Mouse (Mus musculus): Measurements from ENCODE around the gene Otub2. TPM values are rescaled to one million over a fixed set of nuclear protein-coding genes. Genes with fewer than 3 reads are reported as not detected.
"Not testable (repeated sequence)": the region's sequence is repeated elsewhere in the genome, so short reads cannot be mapped to it uniquely, and the experiment has no call there.

The Otub2 gene
- polyA plus RNA-seq, 1 experiment, result 28.2 TPM

DNA sequence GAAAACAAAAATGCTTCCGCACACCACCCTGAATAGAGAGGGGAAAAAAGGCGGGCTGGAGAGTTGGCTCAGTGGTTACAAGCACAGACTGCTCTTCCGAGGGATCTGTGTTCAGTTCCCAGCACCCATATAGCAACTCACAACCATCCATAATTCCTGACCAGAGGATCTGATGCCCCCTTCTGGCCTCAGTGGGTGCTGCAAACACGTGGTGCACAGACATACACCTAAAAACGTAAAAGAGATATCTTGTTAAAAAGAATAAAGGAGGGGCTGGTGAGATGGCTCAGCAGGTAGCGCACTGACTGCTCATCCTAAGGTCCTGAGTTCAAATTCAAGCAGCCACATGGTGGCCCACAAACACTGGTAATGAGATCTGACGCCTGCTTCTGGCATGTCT is 38.2 kb downstream of the Otub2 start:
- H3K27ac ChIP-seq (ENCODE audit: insufficient read depth, low read length), result no peak overlapping the region
- peaks cover 10% of the 10 kb centered on the region for H3K4me1 ChIP-seq (ENCODE audit: control insufficient read depth, insufficient read depth, low read length)
- no peak overlapping the region for H3K4me3 ChIP-seq (ENCODE audit: insufficient read depth, low read length)
- no peak for TF ChIP-seq CTCF (IDR thresholded peaks at IDR 0.05; ENCODE audit: extremely low read depth, insufficient read depth, low read length)

DNA sequence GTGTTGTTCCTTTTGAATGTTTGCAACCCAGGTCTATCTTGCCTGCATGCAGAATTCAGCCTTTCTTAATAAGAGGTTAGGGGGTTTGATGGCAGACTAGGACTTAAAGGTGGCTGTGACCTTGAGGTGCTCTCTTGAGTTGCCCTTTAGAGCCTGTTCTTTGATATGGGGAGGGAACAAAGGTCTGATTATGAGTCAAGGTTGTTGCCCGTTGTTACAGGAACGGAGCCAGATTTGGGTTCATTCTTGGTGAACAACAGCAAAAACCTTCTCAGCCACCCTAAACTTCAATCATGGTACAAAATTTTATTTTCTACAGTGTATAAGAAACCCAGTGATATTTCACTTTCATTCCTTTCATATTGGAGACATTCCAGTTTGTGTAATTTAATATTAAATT is 44.9 kb downstream of the Otub2 start:
- peak overlapping the region; percentile 68; the same call in 1 of the 2 replicates for H3K27ac ChIP-seq (ENCODE audit: insufficient read depth, low read length)
- no peaks in the 10 kb centered on the region for H3K4me1 ChIP-seq (ENCODE audit: control insufficient read depth, insufficient read depth, low read length)
- no peak overlapping the region for H3K4me3 ChIP-seq (ENCODE audit: insufficient read depth, low read length)
- TF ChIP-seq CTCF (IDR thresholded peaks at IDR 0.05; ENCODE audit: extremely low read depth, insufficient read depth, low read length) (no peak), POLR2A (IDR thresholded peaks at IDR 0.05; ENCODE audit: extremely low read depth, insufficient read depth, low read length) (no peak)

DNA sequence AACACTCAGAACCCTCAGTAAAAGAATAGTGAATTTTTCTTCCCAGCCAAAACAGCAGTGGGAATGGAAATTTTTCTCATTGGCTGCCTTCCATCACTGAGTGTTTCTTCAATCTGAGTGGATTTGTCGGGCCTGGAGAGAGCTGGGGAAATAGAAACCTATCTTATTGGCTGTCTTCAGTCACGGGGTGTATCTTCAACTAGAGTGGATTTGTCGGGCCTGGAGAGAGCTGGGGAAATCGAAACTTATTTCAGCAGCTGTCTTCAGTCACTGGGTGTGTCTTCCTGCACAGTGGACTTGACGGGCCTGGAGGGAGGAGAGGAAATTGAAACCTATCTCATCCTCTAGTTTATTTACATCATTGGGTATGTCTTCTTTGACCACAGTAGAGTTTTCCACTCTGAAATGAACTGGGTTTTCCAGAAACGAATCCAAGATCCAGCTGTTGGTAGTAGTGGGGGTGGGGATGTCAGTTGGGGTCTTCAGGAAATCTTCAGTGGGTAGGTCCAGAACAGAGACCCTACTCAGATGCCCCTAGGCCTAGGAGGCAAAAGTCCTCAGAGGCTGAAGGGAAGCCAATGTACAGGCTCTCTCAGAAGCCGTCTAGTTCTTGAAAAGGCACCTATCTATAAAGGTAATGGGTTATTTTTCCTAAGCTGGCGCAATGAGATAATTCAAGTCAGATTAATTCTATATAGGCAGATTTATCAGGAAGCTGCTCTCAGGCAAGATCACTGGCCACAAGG is 45.7 kb downstream of the Otub2 start, which contains the start of gene Ifi27:
Gene Ifi27, plus strand, starts transcription at position 226 of the 746 bp plus-strand sequence.
- Histone ChIP-seq H3K27ac (ENCODE audit: insufficient read depth, low read length) (peak within 1 kb of the TSS; percentile 68; the same call in 1 of the 2 replicates), H3K4me3 (ENCODE audit: insufficient read depth, low read length) (peak within 1 kb of the TSS; percentile 29), H3K4me1 (ENCODE audit: control insufficient read depth, insufficient read depth, low read length) (no peaks in the 10 kb centered on the region)
- TF ChIP-seq POLR2A (IDR thresholded peaks at IDR 0.05; ENCODE audit: extremely low read depth, insufficient read depth, low read length), result no peak

DNA sequence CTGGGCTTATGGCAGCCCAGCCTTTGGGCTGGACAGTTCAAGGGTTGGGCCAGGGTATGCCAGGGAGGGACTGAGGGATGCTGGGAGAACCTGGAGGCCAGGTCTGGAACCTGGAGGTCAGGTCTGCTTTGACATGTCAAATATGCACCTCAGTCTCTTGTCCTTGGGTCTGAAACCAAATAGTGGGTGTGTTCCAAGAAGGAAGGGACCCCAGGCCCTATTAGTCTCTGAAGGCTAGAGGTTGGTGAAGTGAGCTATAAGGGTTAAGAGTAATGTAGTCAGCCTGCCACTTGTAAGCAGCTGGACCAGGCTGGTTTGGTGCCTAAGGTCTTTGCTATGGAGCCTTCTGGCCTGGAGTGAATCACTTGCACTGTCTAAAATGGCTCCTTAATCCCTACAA is 46.4 kb downstream of the Otub2 start:
- no peaks in the 10 kb centered on the region for H3K4me1 ChIP-seq (ENCODE audit: control insufficient read depth, insufficient read depth, low read length)
- no peak overlapping the region for H3K27ac ChIP-seq (ENCODE audit: insufficient read depth, low read length)
- H3K4me3 ChIP-seq (ENCODE audit: insufficient read depth, low read length), result peak overlapping the region; percentile 29; the same call in 1 of the 2 replicates
- TF ChIP-seq POLR2A (IDR thresholded peaks at IDR 0.05; ENCODE audit: extremely low read depth, insufficient read depth, low read length), result no peak

DNA sequence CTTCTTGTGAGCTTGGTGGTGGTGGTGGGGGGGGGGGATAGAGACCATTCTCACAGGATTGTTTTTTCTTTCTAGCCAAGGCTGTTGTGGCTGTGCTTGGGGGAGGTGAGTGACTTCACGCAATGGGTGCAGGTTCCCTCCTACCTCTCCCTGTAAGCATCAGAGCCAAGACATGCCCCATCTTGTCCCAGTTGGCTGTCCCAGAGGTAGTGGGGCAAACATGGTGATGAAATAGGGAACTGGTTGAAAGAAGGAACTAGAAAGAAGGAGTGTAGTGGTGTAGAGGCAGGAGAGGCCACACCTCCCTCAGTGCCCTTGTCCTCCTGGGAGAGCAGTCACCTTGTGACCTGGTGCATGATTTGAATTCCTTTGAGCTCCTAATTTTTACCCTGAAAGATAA is 49.1 kb downstream of the Otub2 start:
- H3K4me1 ChIP-seq (ENCODE audit: control insufficient read depth, insufficient read depth, low read length), result no peaks in the 10 kb centered on the region
- H3K4me3 ChIP-seq (ENCODE audit: insufficient read depth, low read length), result no peak overlapping the region
- H3K27ac ChIP-seq (ENCODE audit: insufficient read depth, low read length), result no peak overlapping the region
- TF ChIP-seq CTCF (IDR thresholded peaks at IDR 0.05; ENCODE audit: extremely low read depth, insufficient read depth, low read length) (no peak), POLR2A (IDR thresholded peaks at IDR 0.05; ENCODE audit: extremely low read depth, insufficient read depth, low read length) (no peak)

DNA sequence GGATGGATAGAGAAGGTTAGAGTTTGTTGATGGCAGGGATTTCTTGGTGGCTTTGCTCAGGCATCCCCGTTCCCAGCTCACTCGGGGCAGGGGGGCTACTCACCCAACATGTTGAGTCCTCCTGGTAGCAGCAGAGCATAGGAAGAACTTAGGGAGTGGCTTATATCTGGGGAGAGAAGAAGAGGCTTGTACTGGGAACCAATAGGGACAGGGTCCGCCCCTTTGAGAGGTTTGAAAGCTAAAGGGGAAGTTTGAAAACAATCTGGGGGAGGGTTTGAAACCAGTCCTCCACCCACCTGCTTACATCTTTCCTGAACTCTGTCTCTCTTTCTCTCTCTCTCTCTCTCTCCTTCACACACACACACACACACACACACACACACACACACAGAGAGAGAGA is 55.0 kb downstream of the Otub2 start, which contains the start of gene Ifi27l2a:
Gene Ifi27l2a, minus strand, starts transcription at position 157 of the 400 bp plus-strand sequence.
- Histone ChIP-seq H3K4me1 (ENCODE audit: control insufficient read depth, insufficient read depth, low read length) (no peaks in the 10 kb centered on the region), H3K27ac (ENCODE audit: insufficient read depth, low read length) (no peak within 1 kb of the TSS), H3K4me3 (ENCODE audit: insufficient read depth, low read length) (no peak within 1 kb of the TSS)
- TF ChIP-seq CTCF (IDR thresholded peaks at IDR 0.05; ENCODE audit: extremely low read depth, insufficient read depth, low read length) (no peak), POLR2A (IDR thresholded peaks at IDR 0.05; ENCODE audit: extremely low read depth, insufficient read depth, low read length) (no peak)

DNA sequence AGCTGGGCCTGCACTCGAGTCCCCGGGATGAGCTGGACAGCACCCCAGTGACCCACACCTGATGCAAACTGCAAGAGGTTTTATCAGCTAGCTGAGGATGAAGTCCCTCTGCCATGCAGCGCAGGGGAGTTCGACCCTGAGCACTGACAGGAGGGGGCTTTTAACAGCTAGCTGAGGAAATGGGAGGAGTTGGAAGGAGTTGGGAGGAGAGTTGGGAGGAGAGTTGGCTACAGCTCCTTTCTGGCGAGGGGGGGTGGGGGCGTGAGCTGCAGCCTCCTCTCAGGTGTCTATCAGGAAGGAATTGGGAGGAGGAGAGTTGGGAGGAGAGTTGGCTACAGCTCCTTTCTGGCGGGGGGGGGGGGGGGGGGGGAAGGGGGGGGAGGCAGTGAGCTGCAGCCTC is 55.8 kb downstream of the Otub2 start:
- not testable (repeated sequence) for H3K4me1 ChIP-seq (ENCODE audit: control insufficient read depth, insufficient read depth, low read length); H3K27ac ChIP-seq (ENCODE audit: insufficient read depth, low read length); H3K4me3 ChIP-seq (ENCODE audit: insufficient read depth, low read length)

DNA sequence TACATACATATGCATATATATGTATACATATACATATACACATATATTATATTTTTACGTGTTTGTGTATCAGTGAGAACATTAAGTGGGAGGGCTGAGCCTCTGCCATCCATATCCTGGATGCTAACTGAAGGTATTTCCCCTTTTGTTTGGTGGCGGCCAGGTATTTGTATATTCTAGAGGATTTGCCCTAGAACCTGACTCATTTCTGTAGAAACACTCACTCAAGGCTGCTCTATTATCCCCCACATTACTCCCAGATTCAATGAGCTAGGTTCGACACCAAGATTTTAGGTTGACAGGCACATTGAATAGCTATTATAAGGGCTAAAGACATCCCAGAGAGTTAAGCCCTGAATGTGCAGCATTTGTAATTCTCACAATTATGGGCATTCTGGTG is 56.6 kb downstream of the Otub2 start:
- Histone ChIP-seq H3K27ac (ENCODE audit: insufficient read depth, low read length) (no peak overlapping the region), H3K4me3 (ENCODE audit: insufficient read depth, low read length) (no peak overlapping the region), H3K4me1 (ENCODE audit: control insufficient read depth, insufficient read depth, low read length) (no peaks in the 10 kb centered on the region)
- TF ChIP-seq CTCF (IDR thresholded peaks at IDR 0.05; ENCODE audit: extremely low read depth, insufficient read depth, low read length), result no peak
- no peak for TF ChIP-seq POLR2A (IDR thresholded peaks at IDR 0.05; ENCODE audit: extremely low read depth, insufficient read depth, low read length)

DNA sequence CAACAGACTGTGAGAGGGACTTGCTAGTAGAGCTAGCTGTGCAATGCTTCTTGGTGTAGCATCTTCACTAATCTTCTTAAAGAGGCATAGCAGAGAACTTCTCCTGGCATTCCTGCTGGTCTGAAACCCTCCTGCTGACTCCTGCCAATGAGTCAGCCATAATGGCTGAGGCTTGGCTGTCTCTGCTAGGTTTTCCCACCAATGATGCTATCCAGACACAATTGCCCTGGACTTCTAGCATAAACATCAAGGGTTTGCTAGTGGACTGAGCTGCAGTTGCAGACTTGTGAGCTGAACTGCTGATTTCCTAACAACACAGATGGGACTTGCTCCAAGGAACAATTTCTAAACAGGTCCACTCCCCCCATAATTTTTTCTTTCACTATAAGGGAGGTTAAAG is 64.9 kb downstream of the Otub2 start:
- TF ChIP-seq CTCF (IDR thresholded peaks at IDR 0.05; ENCODE audit: extremely low read depth, insufficient read depth, low read length), result no peak
- TF ChIP-seq POLR2A (IDR thresholded peaks at IDR 0.05; ENCODE audit: extremely low read depth, insufficient read depth, low read length), result no peak
- H3K4me3 ChIP-seq (ENCODE audit: insufficient read depth, low read length), result no peak overlapping the region
- no peak overlapping the region for H3K27ac ChIP-seq (ENCODE audit: insufficient read depth, low read length)
- no peaks in the 10 kb centered on the region for H3K4me1 ChIP-seq (ENCODE audit: control insufficient read depth, insufficient read depth, low read length)

Other genes with a start within 250 kb of the Otub2 start
- 4.9 and 8.2 TPM in 2 replicates for gene Prima1, start 146.5 kb upstream of the Otub2 start, polyA plus RNA-seq (2012; rRNA removed)
- gene Fam181a, start 77.7 kb upstream of the Otub2 start, polyA plus RNA-seq (2012; rRNA removed), result 3.6 and 4.2 TPM in 2 replicates
- gene Asb2, start 32.7 kb upstream of the Otub2 start, polyA plus RNA-seq (2012; rRNA removed), result 3.2 and 4.1 TPM in 2 replicates
- gene 9330161L09Rik, start 19.1 kb downstream of the Otub2 start, polyA plus RNA-seq (2012; rRNA removed), result 0.85 and 1.3 TPM in 2 replicates
- 160 and 162 TPM in 2 replicates for gene Ddx24, start 37.1 kb downstream of the Otub2 start, polyA plus RNA-seq (2012; rRNA removed)
- 88.3 and 110 TPM in 2 replicates for gene Ifi27, start 45.5 kb downstream of the Otub2 start, polyA plus RNA-seq (2012; rRNA removed)
- gene Ifi27l2a, start 55.0 kb downstream of the Otub2 start, polyA plus RNA-seq (2012; rRNA removed), result 4.7 and 13.2 TPM in 2 replicates
- gene Ifi27l2b, start 68.5 kb downstream of the Otub2 start, polyA plus RNA-seq (2012; rRNA removed), result 0.13 TPM in 1 of 2 replicates, not detected in the other
- 16.0 and 16.9 TPM in 2 replicates for gene Ppp4r4, start 143.6 kb downstream of the Otub2 start, polyA plus RNA-seq (2012; rRNA removed)
- gene Serpina10, start 242.8 kb downstream of the Otub2 start, polyA plus RNA-seq (2012; rRNA removed), result 0.04 TPM in 1 of 2 replicates, not detected in the other